Mouse (Mus musculus) embryonic fibroblast, embryonic 13.5 days (primary cell): Measurements from ENCODE around the gene Asb17.

Source experiments
- CTCF ChIP-seq: IDR thresholded peaks from 2 replicates; pipeline ENCODE4 v1.5.1; 2011; ENCODE audit warnings: mild to moderate bottlenecking, control low read depth, low read length, moderate library complexity, borderline replicate concordance; ENCODE audit not compliant: insufficient read depth
- POLR2A ChIP-seq: IDR thresholded peaks from 2 replicates; pipeline ENCODE4 v1.6.1; 2011; ENCODE audit warnings: low read depth, mild to moderate bottlenecking, control low read depth, low read length, moderate library complexity

DNA sequence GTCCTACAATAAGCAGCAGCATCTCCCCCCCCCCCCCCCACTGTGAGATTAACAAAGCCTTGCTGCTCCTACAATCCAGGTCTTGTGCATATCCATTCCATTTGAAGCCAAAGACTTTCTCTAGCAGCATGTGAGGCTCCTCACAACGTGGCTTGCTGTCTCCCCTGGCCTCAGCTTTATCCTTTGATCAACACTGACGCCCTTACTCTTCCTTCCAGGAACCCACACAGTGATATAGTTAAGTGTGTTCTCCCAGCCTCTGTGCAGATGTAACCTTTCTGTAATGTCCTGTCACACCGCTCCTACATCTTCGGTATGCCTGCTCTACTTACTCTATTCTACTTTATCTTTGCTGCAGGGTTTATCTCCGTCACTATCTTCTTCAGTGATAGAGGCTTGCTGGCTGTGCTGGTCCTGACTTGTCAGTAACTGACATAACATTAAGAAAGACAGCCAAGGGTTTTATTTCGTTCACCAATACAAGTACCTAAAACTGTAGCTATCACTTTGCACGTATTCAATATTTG is 3.3 kb downstream of the Asb17 start:
- no peak for TF ChIP-seq CTCF
- TF ChIP-seq POLR2A, result no peak
